Mouse (Mus musculus): ENCODE data around the gene Olfr1414.
"Not testable (repeated sequence)": the region's sequence is repeated elsewhere in the genome, so short reads cannot be mapped to it uniquely, and the experiment has no call there.

Gene Olfr1414

DNA sequence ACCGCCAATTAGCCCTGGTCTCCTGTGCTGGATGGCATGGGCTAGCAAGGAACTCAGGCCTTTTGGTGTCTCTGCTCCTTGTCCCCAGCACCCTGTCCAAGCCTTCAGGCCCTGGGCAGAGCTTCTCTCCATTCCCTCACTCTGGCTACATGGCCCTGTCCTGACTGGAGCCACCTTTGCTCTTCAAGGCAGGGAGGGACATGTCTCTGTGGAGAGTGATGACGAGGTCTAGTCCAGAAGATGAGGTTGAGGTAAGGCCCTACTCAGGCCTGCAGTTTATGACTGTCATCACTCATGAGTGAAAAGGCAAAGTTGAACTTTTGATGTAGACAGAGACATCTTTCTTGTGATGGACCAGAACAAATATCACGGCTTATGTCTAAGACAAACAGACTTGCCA, at the start of gene Olfr1414:
TSS of gene Olfr1414 (minus strand) at position 101 of the 400 bp plus-strand sequence.
- no peak for DNase-seq (ENCODE audit: low read depth, low spot score)

DNA sequence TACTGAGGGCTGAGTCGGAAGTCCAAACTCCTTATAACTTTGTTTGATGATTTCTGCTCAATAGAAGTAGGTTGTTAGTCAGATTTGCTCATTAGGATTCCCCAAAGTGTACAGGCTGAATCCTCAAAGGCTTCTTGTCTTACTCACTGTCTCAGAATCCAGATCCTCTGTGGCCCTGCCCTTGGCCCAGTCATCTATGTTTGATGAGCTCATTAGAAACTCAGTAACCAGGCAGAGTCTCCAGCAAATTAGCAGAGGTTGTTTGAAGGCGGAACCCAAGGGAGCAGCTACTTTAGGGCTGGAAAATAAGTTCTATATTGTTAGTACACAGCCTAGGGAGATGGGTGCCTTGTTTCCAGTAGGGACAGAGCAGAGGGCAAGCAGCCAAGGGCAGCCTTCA, 27.5 kb upstream of the Olfr1414 start:
- no peak for DNase-seq (ENCODE audit: low read depth, low spot score)

DNA sequence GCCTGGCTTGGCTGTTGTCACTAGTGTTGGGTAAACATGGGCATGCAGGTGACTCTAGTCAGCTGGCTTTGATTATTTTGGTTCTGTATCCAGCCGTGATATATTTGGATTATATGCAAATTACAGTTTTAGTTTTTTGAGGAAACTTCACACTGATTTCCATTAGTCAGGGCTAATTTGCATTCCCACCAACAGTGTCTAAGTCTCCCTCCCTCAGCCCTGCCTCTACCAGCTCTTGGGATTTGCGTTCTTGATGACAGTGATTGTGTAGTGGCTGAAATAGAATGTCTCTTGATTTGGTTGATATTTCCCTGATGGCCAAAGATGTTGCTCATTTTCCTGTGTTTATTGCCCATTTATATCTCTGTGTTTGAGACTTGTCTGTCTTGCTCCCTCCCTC, 20.6 kb upstream of the Olfr1414 start:
- DNase-seq (ENCODE audit: low read depth, low spot score): peak; percentile 56

DNA sequence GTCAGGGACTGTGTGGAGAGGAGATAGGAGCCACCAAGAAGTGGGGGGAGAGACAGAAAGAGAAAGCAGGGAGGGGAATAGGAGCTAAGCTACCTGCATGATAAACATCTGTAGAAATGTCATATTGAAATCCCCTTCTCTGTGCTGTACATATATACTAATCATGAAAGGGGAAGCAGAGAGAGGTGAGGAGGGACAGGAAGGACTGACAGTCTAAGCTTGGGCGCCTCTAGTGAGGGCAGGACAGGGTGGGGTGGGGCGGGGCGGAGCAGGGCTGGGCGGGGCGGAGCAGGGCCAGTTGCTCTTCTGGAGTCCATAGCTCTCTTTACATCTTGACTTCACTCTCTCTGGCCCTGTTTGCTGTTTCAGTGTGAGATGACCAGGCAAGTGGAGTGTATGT, 18.5 kb upstream of the Olfr1414 start:
- no peak for DNase-seq (ENCODE audit: low read depth, low spot score)

DNA sequence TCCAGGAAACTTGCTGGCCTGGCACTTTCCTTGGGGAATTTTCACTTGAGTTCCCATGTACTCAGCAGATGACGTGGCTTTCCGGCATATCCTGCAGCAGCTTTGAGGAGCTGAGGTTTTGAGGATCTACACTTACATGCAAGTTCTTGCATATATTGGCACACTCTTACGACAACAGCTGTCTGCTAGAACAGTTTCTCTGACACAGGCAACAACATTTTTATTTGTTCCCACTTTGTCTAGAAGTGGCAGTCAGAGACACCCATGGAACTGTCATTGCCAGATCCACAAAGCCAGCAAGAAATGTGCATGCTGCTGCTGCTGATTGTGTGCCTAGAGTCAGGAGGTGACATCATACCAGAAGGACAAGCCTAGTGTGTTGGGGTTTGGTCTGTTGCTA, 5.3 kb upstream of the Olfr1414 start:
- DNase-seq (ENCODE audit: low read depth, low spot score): peak; percentile 59

DNA sequence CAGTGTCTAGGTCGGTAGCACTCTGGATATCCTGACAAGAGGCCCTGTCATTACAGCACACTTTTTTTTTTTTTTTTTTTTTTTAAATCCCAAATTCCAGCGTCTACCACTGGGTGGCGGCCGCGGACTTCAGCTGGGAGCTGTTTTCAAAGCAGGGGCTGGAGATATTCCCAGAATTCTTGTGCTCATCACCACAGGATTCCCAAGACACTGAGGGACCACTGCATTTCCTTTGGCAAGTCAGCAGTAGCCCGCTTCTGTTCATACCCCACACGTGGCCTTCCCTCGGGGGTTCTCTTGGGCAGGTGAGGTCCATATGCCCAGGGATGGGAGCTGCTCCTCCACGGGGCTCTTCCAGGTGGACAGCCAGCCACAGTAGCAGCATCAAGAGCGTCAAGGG, 2.9 kb upstream of the Olfr1414 start:
- DNase-seq (ENCODE audit: low read depth, low spot score): peak; percentile 86

DNA sequence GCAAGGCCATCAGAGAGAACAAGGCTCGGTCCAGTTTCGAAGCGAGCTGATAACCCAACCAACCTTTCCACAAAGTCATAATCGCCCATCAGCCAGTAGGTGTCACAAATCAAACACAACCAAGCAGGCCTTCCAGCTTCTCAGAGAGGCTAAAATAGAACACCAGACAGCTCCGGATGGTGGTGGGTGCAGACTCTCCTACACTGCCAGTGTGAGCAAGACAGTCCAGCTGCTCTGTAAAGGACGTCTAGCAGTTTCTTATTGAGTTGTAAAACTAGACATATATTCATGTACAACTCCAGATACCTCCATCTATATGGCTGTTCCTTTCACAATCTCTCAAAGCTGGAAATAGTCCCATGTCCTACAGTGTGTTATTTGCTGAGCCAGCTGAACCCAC, 585 bp upstream of the Olfr1414 start:
- DNase-seq (ENCODE audit: low read depth, low spot score): peak; percentile 88

DNA sequence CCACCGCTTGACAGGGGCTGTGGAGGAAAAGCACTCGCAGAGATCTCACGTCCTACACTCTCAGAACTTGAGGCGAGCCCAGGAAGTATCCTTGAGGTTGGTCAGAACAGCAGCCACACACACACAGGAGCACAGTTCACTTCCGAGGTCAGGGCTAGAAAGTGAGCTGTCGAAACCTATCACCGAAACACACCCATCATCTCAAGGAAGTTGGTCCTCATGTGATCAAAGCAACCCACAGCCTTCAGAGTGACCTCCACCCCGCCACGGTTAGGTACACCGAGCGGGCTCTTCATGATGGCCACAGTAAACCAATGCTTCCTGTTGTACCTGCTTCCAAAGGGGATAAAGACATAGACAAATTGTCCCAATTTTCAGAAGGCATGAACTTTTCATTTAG, 3.1 kb downstream of the Olfr1414 start:
- no peak for DNase-seq (ENCODE audit: low read depth, low spot score)

DNA sequence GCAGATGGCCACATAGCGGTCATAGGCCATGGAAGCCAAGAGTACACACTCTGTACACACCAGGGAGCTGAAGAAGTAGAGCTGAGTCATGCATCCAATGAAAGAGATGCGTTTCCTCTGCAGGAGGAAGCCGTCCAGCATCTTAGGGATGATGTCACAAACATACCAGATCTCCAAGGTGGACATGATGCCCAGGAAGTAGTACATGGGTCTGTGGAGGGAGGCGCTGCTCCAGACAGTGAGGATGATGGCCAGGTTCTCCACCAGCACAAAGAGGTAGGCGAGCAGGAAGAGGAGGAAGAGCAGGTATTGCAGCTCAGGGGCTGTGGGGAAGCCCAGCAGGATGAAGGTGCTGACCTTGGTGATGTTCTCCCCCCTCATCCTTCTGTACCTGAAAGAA, 6.8 kb downstream of the Olfr1414 start:
- not testable (repeated sequence) for DNase-seq (ENCODE audit: low read depth, low spot score)

DNA sequence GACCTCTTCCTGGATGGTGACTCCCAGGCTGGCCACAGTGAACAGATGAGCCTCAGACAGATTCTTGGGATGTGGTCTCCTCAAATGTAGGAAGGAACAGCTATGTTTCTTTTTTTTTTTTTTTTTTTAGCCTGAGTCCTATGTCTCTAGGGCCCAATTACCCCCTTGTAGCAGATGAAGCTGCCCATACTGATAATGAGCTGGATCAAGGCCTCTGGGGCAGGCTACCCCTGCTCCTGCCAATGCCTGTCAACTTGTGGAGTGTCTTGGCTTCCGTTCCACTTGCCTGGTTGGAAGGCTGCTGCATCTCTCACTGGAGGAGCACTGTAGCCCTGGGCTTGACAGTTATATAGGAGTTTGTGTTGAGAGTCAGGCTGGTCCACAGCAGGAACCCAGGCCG, 22.5 kb downstream of the Olfr1414 start, which contains the start of gene Olfr1415:
TSS of gene Olfr1415 (minus strand) at position 101 of the 400 bp plus-strand sequence.
- DNase-seq (ENCODE audit: low read depth, low spot score): no peak

DNA sequence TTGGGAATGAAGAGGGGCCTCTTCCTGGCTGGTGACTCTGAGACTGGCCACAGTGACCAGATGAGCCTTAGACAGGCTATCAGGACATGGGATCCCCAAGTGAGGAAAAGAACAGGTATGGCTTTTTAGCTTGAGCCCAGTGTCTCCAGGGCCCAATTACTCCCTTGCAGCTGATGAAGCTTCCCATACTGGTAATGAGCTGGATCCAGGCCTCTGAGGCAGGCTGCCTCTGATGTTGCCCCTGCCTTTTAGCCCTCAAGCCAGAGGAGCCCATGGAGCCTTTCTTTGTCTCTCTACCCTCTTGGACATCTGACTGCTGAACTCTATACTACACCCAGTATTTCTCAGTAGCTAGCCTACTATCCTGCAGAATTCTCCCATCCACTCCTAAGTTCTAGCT, 33.4 kb downstream of the Olfr1414 start, which contains the start of gene Olfr1416:
TSS of gene Olfr1416 (minus strand) at position 101 of the 400 bp plus-strand sequence.
- DNase-seq (ENCODE audit: low read depth, low spot score): no peak

DNA sequence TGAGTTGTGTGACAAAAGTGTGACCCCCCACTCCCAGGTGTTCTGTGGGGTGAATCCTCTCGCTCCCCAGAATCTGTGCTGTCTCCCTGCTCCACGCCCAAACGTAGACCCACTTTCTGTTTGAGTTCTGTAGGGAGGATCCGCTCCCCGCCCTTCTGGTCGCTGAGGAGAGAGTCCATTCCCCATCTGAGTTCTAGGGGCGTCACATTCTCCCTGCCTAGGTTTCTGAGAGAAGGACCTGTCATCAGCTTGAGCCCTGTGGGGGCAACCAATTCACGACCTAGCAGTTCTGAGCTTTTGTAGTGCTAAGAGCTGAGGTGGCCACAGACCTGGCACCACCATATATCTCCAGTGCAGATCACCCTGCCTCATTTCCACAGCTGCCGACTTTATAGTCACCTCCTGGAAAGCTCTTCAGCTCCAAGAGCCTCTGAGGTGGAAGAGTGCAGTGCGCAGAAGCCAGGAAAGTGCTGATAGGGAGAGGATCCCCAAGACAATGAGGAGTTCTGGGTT, 44.3 kb downstream of the Olfr1414 start:
- peak; percentile 22 for DNase-seq (ENCODE audit: low read depth, low spot score)

DNA sequence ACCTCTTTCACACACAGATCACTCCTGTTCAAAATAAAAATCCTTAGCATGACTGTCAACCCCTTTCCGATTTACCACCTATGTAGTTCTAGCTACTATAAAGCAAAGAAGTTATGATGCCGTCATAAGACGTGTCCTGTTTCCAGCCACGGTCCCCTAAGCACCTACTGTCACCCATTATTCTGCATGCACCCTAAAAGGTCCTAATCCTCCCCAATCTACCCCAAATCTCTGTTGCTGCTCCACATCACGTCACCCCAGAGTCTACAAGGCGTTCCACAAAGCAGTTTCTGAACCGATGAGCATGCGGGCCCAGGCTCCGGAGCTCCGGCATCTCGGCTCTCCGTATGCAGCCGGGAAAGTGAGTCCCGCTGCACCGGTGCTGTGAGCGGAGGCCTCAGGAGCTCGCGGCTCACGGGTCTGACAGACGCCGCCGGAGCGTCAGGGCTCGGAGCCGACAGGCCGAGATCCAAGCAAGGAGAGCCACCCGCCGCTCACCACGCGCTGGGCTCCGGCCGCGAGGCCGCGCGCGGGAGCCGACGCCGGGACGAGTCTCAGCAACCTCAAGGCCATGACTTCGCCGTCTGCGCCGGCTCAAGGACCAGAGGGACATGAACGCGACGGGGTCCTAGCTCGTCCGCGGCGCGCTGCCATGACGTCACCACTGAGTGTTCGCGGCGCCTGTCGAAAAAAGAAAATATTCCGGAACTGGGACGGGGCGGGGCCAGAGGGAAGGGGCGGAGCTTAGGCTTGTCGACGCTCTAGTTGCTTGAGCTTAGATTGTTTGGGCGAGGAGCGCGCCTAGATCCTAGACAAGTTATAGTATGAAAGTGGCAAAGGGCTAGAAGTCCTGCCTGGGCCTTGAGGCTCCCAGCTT, 45.1 kb downstream of the Olfr1414 start, which contains the start of gene Ndufa10:
TSS of gene Ndufa10 (minus strand) at position 696 of the 877 bp plus-strand sequence.
- peak; percentile 96 for DNase-seq (ENCODE audit: low read depth, low spot score)

DNA sequence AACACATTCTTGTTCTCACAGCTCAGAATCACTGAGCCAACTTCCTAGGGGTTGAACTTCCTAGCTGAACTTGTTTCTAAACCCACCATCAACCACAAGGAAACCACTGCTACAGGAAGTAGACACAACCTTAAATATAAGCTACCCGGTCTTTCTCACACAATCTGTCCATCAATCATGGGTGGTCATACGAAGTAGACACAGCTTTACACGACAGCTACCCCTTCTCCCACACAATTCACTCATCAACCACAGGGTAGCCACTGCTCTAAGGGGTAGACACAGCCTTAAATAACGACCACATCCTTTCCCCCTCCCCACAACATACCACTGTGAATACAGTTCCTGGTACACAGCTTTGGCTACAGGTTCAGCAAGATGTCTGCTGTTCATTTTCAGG, 49.6 kb downstream of the Olfr1414 start:
- no peak for DNase-seq (ENCODE audit: low read depth, low spot score)

DNA sequence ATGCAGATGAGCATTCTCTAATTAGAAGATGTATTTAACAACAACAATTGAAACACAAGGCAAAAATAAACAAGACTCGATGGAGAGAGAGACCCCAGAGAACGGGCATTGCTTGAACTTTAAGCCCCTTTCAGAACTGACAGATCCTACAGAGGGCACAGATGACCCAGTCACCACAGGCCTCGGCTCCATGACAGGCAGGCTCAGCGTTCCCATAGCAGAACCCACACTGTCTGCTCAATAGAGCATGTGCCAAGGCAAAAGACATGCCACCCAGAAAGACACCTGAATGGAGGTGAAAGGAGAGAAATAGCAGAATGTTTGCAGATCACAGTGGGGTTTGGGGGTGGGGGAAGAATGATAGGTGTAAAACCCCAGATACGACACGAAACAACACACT, 60.0 kb downstream of the Olfr1414 start:
- no peak for DNase-seq (ENCODE audit: low read depth, low spot score)

DNA sequence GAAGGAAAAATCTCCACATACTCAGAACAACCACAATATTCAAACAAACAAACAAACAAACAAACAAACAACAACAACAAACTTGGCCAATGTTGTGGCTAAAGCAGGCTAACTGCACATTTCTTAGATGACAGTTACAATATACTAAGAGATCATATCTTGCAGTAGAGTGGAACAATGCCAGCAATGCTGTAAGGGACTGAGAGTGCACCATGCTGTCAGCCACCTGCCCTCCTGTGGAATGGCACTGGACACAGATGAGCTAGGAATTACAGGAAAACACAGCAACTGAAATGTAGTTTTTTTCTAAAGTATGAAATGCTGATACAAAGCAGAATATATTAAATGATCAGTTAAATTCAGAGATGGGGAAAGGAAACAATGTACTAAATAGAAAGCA, 60.7 kb downstream of the Olfr1414 start:
- peak; percentile 83 for DNase-seq (ENCODE audit: low read depth, low spot score)
